Mouse (Mus musculus) midbrain, embryonic 16.5 days (tissue): ENCODE measurements around the gene Lrch3. TPM values are rescaled to one million over a fixed set of nuclear protein-coding genes. Genes with fewer than 3 reads are reported as not detected.
A peak's percentile ranks its signal among the peaks of the same experiment; 100 is the strongest.

Experiments used
- ATAC-seq: fragments of 200-750 bp; cut with Nextera tagmentation; 2 replicates; pipeline ENCODE4 v1.8.0; 2017; ENCODE audit warnings: moderate TSS enrichment
- H3K27ac ChIP-seq: fragments of 300-500 bp; sonication (generic); 2 replicates; pipeline ENCODE4 v1.5.1; 2014; ENCODE audit warnings: mild to moderate bottlenecking, low read length, mixed read lengths
- H3K27me3 ChIP-seq: fragments of 300-500 bp; sonication (generic); 2 replicates; pipeline ENCODE4 v1.6.1; 2014; ENCODE audit warnings: low read depth, low read length, mixed read lengths; ENCODE audit not compliant: control insufficient read depth, insufficient read depth
- H3K36me3 ChIP-seq: fragments of 300-500 bp; sonication (generic); 2 replicates; pipeline ENCODE4 v1.6.1; 2014; ENCODE audit warnings: mild to moderate bottlenecking, low read length, moderate library complexity, mixed read lengths; ENCODE audit not compliant: control insufficient read depth, insufficient read depth
- H3K4me1 ChIP-seq: fragments of 300-500 bp; sonication (generic); 2 replicates; pipeline ENCODE4 v1.6.1; 2014; ENCODE audit warnings: mild to moderate bottlenecking, low read length, mixed read lengths; ENCODE audit not compliant: control insufficient read depth, insufficient read depth
- H3K4me2 ChIP-seq: fragments of 300-500 bp; sonication (generic); 2 replicates; pipeline ENCODE4 v1.6.1; 2014; ENCODE audit warnings: mild to moderate bottlenecking, low read length, mixed read lengths
- H3K4me3 ChIP-seq: fragments of 300-500 bp; sonication (generic); 2 replicates; pipeline ENCODE4 v1.5.1; 2014; ENCODE audit warnings: low read depth, mild to moderate bottlenecking, low read length, moderate library complexity, mixed read lengths
- H3K9ac ChIP-seq: fragments of 300-500 bp; sonication (generic); 2 replicates; pipeline ENCODE4 v1.6.1; 2014; ENCODE audit warnings: low read depth, low read length, mixed read lengths
- H3K9me3 ChIP-seq: fragments of 300-500 bp; sonication (generic); replicated peaks from 2 replicates; pipeline ENCODE4 v1.6.1; 2014; ENCODE audit warnings: mild to moderate bottlenecking, low read length, mixed read lengths; ENCODE audit not compliant: control insufficient read depth, poor library complexity, severe bottlenecking
- WGBS: fragments of 180-500 bp; shearing (Covaris S2); extraction: QIAGEN DNeasy Blood & Tissue Kit; methylation state at CpG from one replicate; pipeline ENCODE4 v1.1.7; 2014; 5-methylcytosine and 5-hydroxymethylcytosine counted together
- polyA plus RNA-seq: library from polyadenylated mRNA; unstranded; fragments of >200 nt; fragmentation: Nextera tagmentation; extraction: Ambion mirVana; gene quantifications from 2 replicates; pipeline ENCODE4 v1.2.1, GENCODE M21; 2015

Lrch3 gene
- polyA plus RNA-seq, 1 experiment from 2014 or later: 39.5 TPM

- H3K4me3 ChIP-seq: no peak overlapping the region
- no peaks in the 10 kb centered on the region for H3K36me3 ChIP-seq
- no peaks in the 10 kb centered on the region for H3K27me3 ChIP-seq
- no peaks in the 10 kb centered on the region for H3K9me3 ChIP-seq
- no peaks in the 10 kb centered on the region for H3K4me1 ChIP-seq
- H3K4me2 ChIP-seq: no peak overlapping the region
- ATAC-seq: no peak
- WGBS: 95% methylated on average over 2 of the region's 2 CpGs
- no peak overlapping the region for H3K9ac ChIP-seq
- no peak overlapping the region for H3K27ac ChIP-seq
Observed at GRCm38 (mm10) chr16:32951074-32951473, 37.2 kb downstream of the Lrch3 start.

- H3K36me3 ChIP-seq: no peaks in the 10 kb centered on the region
- WGBS: 78% methylated on average over 5 of the region's 5 CpGs
- H3K4me1 ChIP-seq: no peaks in the 10 kb centered on the region
- H3K9me3 ChIP-seq: no peaks in the 10 kb centered on the region
- H3K9ac ChIP-seq: no peak overlapping the region
- no peak overlapping the region for H3K27ac ChIP-seq
- H3K27me3 ChIP-seq: no peaks in the 10 kb centered on the region
- ATAC-seq: no peak
- H3K4me3 ChIP-seq: no peak overlapping the region
- H3K4me2 ChIP-seq: no peak overlapping the region
Observed at GRCm38 (mm10) chr16:32953806-32954205, 39.9 kb downstream of the Lrch3 start.

- H3K4me2 ChIP-seq: no peak overlapping the region
- H3K4me3 ChIP-seq: no peak overlapping the region
- H3K27ac ChIP-seq: no peak overlapping the region
- H3K27me3 ChIP-seq: no peaks in the 10 kb centered on the region
- H3K4me1 ChIP-seq: no peaks in the 10 kb centered on the region
- ATAC-seq: peak; percentile 21; the same call in 1 of the 2 replicates
- no peak overlapping the region for H3K9ac ChIP-seq
- 67% methylated on average over 5 of the region's 6 CpGs for WGBS
- no peaks in the 10 kb centered on the region for H3K9me3 ChIP-seq
- H3K36me3 ChIP-seq: peaks cover 1% of the 10 kb centered on the region; the same call in 1 of the 2 replicates
Observed at GRCm38 (mm10) chr16:32954304-32954703, 40.4 kb downstream of the Lrch3 start.

GRCm38 (mm10) chr16:32956889-32957288 lies 43.0 kb downstream of the Lrch3 start:
- no peak overlapping the region for H3K4me3 ChIP-seq
- WGBS: 76% methylated on average over 5 of the region's 5 CpGs
- no peak overlapping the region for H3K27ac ChIP-seq
- H3K9ac ChIP-seq: no peak overlapping the region
- ATAC-seq: no peak
- peaks cover 17% of the 10 kb centered on the region for H3K36me3 ChIP-seq
- no peaks in the 10 kb centered on the region for H3K27me3 ChIP-seq
- H3K4me2 ChIP-seq: no peak overlapping the region
- no peaks in the 10 kb centered on the region for H3K9me3 ChIP-seq
- H3K4me1 ChIP-seq: no peaks in the 10 kb centered on the region

DNA sequence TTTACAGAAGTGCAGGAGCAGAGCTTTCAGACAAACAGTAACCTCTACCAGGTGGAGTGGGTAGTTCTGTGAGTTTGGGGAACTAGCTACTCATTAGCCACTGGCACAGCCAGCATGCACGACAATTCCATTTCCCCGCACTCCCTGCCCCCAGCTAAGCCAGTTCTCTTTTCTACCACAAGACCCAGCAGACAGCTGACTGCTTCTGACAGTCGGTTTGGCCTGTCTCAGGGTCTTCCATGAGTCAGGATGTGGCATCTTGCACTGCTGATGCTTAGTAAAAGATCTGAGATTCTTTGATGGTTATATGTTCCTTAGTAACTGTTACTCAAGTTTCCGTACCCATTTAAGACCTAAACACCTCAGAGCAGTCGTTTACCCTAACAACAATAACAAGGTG lies 58.6 kb downstream of the Lrch3 start:
- Histone ChIP-seq H3K4me2 (no peak overlapping the region), H3K4me3 (no peak overlapping the region), H3K36me3 (peaks cover 8% of the 10 kb centered on the region), H3K4me1 (no peaks in the 10 kb centered on the region), H3K27ac (no peak overlapping the region), H3K9ac (no peak overlapping the region), H3K9me3 (no peaks in the 10 kb centered on the region), H3K27me3 (no peaks in the 10 kb centered on the region)
- 82% methylated on average over 5 of the region's 5 CpGs for WGBS
- ATAC-seq: no peak

- 76% methylated on average over 2 of the region's 2 CpGs for WGBS
- Histone ChIP-seq H3K4me1 (no peaks in the 10 kb centered on the region), H3K9me3 (no peaks in the 10 kb centered on the region), H3K4me3 (no peak overlapping the region), H3K27me3 (no peaks in the 10 kb centered on the region), H3K9ac (no peak overlapping the region), H3K36me3 (peaks cover 8% of the 10 kb centered on the region), H3K27ac (no peak overlapping the region), H3K4me2 (no peak overlapping the region)
- ATAC-seq: no peak
Observed at GRCm38 (mm10) chr16:32973047-32973446, 59.1 kb downstream of the Lrch3 start.

GRCm38 (mm10) chr16:32980227-32980626 lies 66.3 kb downstream of the Lrch3 start:
- Histone ChIP-seq H3K36me3 (peaks cover 11% of the 10 kb centered on the region), H3K9me3 (no peaks in the 10 kb centered on the region), H3K27ac (no peak overlapping the region), H3K9ac (no peak overlapping the region), H3K27me3 (no peaks in the 10 kb centered on the region), H3K4me3 (no peak overlapping the region), H3K4me1 (no peaks in the 10 kb centered on the region), H3K4me2 (no peak overlapping the region)
- WGBS: 76% methylated on average over 1 of the region's 1 CpGs
- ATAC-seq: no peak

DNA sequence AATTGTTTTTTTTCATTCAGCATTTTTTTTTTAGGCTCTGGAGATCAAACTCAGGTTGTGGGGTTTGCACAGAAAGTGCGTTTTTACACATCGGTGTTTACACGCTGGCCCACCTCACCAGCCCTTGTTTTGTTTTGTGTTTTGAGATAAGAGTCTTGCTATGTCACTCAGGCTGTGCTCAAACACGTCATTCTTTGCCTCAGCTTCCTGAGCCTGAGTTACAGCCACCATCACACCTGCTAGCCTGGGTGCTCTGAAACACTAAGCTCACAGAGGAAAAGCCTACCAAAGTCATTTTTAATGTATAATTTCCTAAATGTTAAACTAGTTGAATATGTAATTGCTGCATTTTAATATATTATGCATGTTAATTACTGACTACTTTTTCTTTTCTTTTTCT lies 67.5 kb downstream of the Lrch3 start:
- WGBS: 96% methylated on average over 4 of the region's 4 CpGs
- ATAC-seq: no peak
- peaks cover 8% of the 10 kb centered on the region for H3K36me3 ChIP-seq

GRCm38 (mm10) chr16:32984631-32985030 lies 70.7 kb downstream of the Lrch3 start:
- H3K9me3 ChIP-seq: no peaks in the 10 kb centered on the region
- H3K27ac ChIP-seq: no peak overlapping the region
- no peak overlapping the region for H3K4me2 ChIP-seq
- H3K27me3 ChIP-seq: no peaks in the 10 kb centered on the region
- WGBS: 88% methylated on average over 2 of the region's 2 CpGs
- H3K4me1 ChIP-seq: no peaks in the 10 kb centered on the region
- no peak overlapping the region for H3K9ac ChIP-seq
- no peak for ATAC-seq
- H3K36me3 ChIP-seq: peaks cover 13% of the 10 kb centered on the region
- H3K4me3 ChIP-seq: no peak overlapping the region

More for the DNA sequence above, 67.5 kb downstream of the Lrch3 start:
- no peak overlapping the region for H3K27ac ChIP-seq
- no peaks in the 10 kb centered on the region for H3K4me1 ChIP-seq
- H3K9me3 ChIP-seq: no peaks in the 10 kb centered on the region
- no peak overlapping the region for H3K4me2 ChIP-seq
- no peak overlapping the region for H3K4me3 ChIP-seq
- H3K9ac ChIP-seq: no peak overlapping the region
- no peaks in the 10 kb centered on the region for H3K27me3 ChIP-seq
